Mouse (Mus musculus) A20 (cell line): ENCODE measurements around the gene Spns3.
"Not testable (repeated sequence)": the region's sequence is repeated elsewhere in the genome, so short reads cannot be mapped to it uniquely, and the experiment has no call there.

Source experiments
- DNase-seq: peaks from one replicate; pipeline ENCODE4 v3.0.0-alpha.2; 2011; ENCODE audit warnings: low read depth, low spot score

Gene Spns3

GRCm38 (mm10) chr11:72558155-72558554 lies 7.8 kb upstream of the Spns3 start:
- DNase-seq = no peak

- no peak for DNase-seq
These were observed 6.6 kb upstream of the Spns3 start for GRCm38 (mm10) chr11:72556953-72557352.

GRCm38 (mm10) chr11:72556470-72556869 lies 6.2 kb upstream of the Spns3 start:
- DNase-seq = no peak

- DNase-seq = peak; percentile 66
These were observed 1.3 kb upstream of the Spns3 start for GRCm38 (mm10) chr11:72551531-72552105.

GRCm38 (mm10) chr11:72547181-72547580 lies 3.1 kb downstream of the Spns3 start:
- no peak for DNase-seq

GRCm38 (mm10) chr11:72544716-72545115 lies 5.6 kb downstream of the Spns3 start:
- no peak for DNase-seq

GRCm38 (mm10) chr11:72543692-72544091 lies 6.6 kb downstream of the Spns3 start:
- not testable (repeated sequence) for DNase-seq

- DNase-seq = no peak
These were observed 7.7 kb downstream of the Spns3 start for GRCm38 (mm10) chr11:72542586-72542985.

GRCm38 (mm10) chr11:72541928-72542327 lies 8.4 kb downstream of the Spns3 start:
- DNase-seq = no peak

- DNase-seq = no peak
These were observed 9.9 kb downstream of the Spns3 start for GRCm38 (mm10) chr11:72540437-72540836.

GRCm38 (mm10) chr11:72538811-72539210 lies 11.5 kb downstream of the Spns3 start:
- no peak for DNase-seq

GRCm38 (mm10) chr11:72538037-72538755 lies 12.1 kb downstream of the Spns3 start:
- peak; percentile 91 for DNase-seq

- DNase-seq = no peak
These were observed 12.8 kb downstream of the Spns3 start for GRCm38 (mm10) chr11:72537503-72537902.

GRCm38 (mm10) chr11:72535519-72535918 lies 14.8 kb downstream of the Spns3 start:
- peak; percentile 64 for DNase-seq

GRCm38 (mm10) chr11:72532890-72533289 lies 17.4 kb downstream of the Spns3 start:
- DNase-seq = no peak

GRCm38 (mm10) chr11:72531632-72532031 lies 18.7 kb downstream of the Spns3 start:
- no peak for DNase-seq

- DNase-seq = no peak
These were observed 19.2 kb downstream of the Spns3 start for GRCm38 (mm10) chr11:72531144-72531543.

GRCm38 (mm10) chr11:72526190-72526589 lies 24.1 kb downstream of the Spns3 start:
- no peak for DNase-seq

- DNase-seq = no peak
These were observed 26.6 kb downstream of the Spns3 start for GRCm38 (mm10) chr11:72523711-72524110.

GRCm38 (mm10) chr11:72522616-72523041 lies 27.7 kb downstream of the Spns3 start:
- no peak for DNase-seq

GRCm38 (mm10) chr11:72521598-72522541 lies 28.4 kb downstream of the Spns3 start:
- no peak for DNase-seq

- DNase-seq = no peak
These were observed 30.4 kb downstream of the Spns3 start for GRCm38 (mm10) chr11:72519895-72520294.
